Mouse (Mus musculus) limb, embryonic 10.5 days (tissue): ENCODE measurements around the gene Pik3r2. TPM values are rescaled to one million over a fixed set of nuclear protein-coding genes. Genes with fewer than 3 reads are reported as not detected.

Source experiments
- DNase-seq: peaks from one replicate; pipeline ENCODE4 v3.0.0-alpha.2; 2017; ENCODE audit warnings: low spot score
- H3K27ac ChIP-seq: fragments of 300-500 bp; sonication (generic); 2 replicates; pipeline ENCODE4 v1.5.1; 2016; ENCODE audit warnings: mild to moderate bottlenecking
- H3K27me3 ChIP-seq: fragments of 300-500 bp; sonication (generic); 2 replicates; pipeline ENCODE4 v1.6.1; 2016; ENCODE audit warnings: low read depth, mild to moderate bottlenecking; ENCODE audit not compliant: poor library complexity, severe bottlenecking
- H3K36me3 ChIP-seq: fragments of 300-500 bp; sonication (generic); 2 replicates; pipeline ENCODE4 v1.6.1; 2016; ENCODE audit warnings: mild to moderate bottlenecking, moderate library complexity
- H3K4me1 ChIP-seq: fragments of 300-500 bp; sonication (generic); 2 replicates; pipeline ENCODE4 v1.6.1; 2016
- H3K4me3 ChIP-seq: fragments of 300-500 bp; sonication (generic); 2 replicates; pipeline ENCODE4 v1.5.1; 2016; ENCODE audit warnings: mild to moderate bottlenecking, moderate library complexity
- H3K9me3 ChIP-seq: fragments of 300-500 bp; sonication (generic); replicated peaks from 2 replicates; pipeline ENCODE4 v1.6.1; 2016; ENCODE audit warnings: mild to moderate bottlenecking
- WGBS: fragments of 180-500 bp; shearing (Covaris S2); methylation state at CpG from one replicate; pipeline ENCODE4 v1.1.7; 2016; 5-methylcytosine and 5-hydroxymethylcytosine counted together
- polyA plus RNA-seq: library from polyadenylated mRNA; unstranded; fragments of >200 nt; fragmentation: Nextera tagmentation; extraction: Ambion mirVana; gene quantifications from 2 replicates; pipeline ENCODE4 v1.2.1, GENCODE M21; 2016

Pik3r2 gene
- polyA plus RNA-seq, 1 experiment from 2014 or later: 100 TPM

DNA sequence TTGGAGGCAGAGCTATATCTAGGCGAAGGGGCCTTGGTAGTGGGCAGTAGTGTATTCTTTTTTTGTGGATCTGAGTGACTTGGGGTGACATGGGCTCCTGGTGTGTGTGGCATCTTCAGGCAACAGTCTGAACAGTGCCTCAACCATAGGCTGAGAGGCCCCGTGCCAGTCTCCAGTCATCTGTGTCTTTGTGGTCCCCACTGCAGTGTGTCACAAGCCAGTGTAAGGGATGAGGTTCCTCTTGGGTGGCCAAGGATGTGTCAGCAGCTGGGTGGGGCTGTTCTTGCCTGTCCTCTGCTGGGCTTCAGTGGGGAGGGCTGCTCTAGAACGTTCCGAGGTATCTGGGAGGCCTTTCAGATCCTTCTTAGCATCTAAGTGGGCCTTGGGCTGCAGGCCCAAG, 45.6 kb downstream of the Pik3r2 start:
- H3K4me1 ChIP-seq: peaks cover 8% of the 10 kb centered on the region
- no peak overlapping the region for H3K4me3 ChIP-seq
- WGBS: 91% methylated on average over 4 of the region's 4 CpGs
- H3K27ac ChIP-seq: no peak overlapping the region
- peaks cover 72% of the 10 kb centered on the region for H3K27me3 ChIP-seq
- DNase-seq: no peak
- no peaks in the 10 kb centered on the region for H3K9me3 ChIP-seq
- no peaks in the 10 kb centered on the region for H3K36me3 ChIP-seq

DNA sequence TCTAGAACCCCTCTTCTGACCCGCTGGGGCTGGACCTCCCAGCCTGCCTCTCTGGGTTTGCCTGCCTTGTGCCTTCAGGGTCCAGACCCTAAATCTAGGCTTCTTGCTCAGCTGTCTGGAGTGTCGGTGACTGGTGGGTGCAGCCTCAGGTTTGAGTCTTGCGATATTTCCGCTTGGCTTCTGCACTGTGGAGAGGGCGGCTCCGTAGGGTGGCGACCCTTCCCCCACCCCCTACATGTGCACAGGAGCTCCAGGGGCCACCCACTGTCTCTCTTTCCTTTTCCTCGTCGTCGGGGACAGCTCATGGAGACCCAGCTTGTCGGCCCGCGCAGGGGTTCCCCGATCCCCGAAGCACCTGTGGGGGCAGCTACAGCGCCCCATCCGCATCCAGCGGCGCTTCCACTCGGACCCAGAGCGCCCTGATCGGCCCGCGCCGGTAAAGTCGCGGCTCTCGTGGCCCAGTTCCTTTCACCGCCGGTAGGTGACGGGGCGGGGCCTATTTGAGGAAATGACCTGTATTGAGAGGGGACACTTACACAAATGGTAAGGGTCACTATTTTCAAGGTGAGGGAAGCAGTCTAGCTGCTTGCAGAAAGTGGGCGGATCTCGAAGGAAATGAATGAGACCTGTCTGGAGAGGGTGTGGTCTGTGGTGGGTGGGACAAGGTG, 46.6 kb downstream of the Pik3r2 start:
- Histone ChIP-seq H3K27ac (no peak overlapping the region), H3K27me3 (peaks cover 75% of the 10 kb centered on the region), H3K9me3 (no peaks in the 10 kb centered on the region), H3K4me3 (peak overlapping the region; percentile 45), H3K36me3 (no peaks in the 10 kb centered on the region), H3K4me1 (peaks cover 8% of the 10 kb centered on the region)
- 4% methylated on average over 34 of the region's 34 CpGs for WGBS
- no peak for DNase-seq

DNA sequence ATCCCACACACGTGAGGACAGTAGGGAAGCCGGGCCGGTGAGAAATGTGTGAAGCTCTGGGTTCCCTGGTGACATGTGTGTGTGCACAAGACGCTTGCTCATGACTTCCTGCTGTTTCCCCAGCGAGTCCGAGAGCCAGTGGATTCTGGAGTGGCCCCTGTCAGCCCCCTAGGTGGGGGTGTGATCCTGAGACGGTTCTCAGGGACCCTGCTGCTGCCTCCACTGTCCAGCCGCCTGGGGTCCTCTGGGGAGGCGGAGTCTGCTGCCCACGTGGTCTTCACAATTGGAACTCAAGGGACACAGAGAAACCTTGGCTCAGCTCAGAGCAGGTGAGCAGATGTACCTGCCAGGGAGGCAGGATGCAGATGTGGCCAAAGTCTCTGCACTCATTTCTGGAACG, 49.8 kb downstream of the Pik3r2 start:
- H3K4me1 ChIP-seq: peaks cover 16% of the 10 kb centered on the region
- H3K9me3 ChIP-seq: no peaks in the 10 kb centered on the region
- no peaks in the 10 kb centered on the region for H3K36me3 ChIP-seq
- DNase-seq: no peak
- WGBS: 55% methylated on average over 11 of the region's 11 CpGs
- no peak overlapping the region for H3K27ac ChIP-seq
- no peak overlapping the region for H3K4me3 ChIP-seq
- H3K27me3 ChIP-seq: peaks cover 59% of the 10 kb centered on the region

DNA sequence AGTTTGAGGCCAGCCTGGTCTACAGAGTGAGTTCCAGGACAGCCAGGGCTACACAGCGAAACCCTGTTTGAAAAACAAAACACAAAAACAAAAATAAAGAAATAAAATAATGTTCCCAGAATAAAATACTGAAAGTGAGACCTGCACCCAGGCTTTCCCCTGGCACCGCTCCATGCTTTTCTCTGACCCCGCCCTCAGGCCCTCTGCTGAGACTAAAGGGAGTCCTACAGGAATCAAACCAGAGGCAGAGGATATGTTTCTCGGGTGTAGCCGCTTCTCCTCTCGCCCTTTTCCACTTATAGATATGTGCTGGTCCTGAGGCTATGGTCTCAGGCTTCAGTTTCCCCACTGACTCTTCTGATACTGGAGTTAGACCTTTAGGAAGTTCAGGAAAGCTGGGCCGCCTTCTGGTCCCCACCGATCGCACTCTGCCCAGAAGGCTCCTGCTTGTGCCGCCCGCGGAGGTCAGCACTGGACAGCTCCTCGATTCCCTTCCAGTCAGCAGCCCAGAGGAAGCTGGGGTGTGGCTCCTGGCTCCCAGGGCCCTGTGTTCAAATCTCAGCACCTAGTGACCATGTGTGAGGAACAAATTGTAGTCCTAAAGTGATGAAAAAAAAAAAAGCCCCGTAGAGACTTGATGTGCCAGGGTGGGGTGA, 50.6 kb downstream of the Pik3r2 start:
- WGBS: 26% methylated on average over 14 of the region's 14 CpGs
- Histone ChIP-seq H3K4me3 (no peak overlapping the region), H3K9me3 (no peaks in the 10 kb centered on the region), H3K27ac (no peak overlapping the region), H3K27me3 (peaks cover 50% of the 10 kb centered on the region), H3K36me3 (no peaks in the 10 kb centered on the region), H3K4me1 (peaks cover 18% of the 10 kb centered on the region)
- DNase-seq: peak; percentile 76

DNA sequence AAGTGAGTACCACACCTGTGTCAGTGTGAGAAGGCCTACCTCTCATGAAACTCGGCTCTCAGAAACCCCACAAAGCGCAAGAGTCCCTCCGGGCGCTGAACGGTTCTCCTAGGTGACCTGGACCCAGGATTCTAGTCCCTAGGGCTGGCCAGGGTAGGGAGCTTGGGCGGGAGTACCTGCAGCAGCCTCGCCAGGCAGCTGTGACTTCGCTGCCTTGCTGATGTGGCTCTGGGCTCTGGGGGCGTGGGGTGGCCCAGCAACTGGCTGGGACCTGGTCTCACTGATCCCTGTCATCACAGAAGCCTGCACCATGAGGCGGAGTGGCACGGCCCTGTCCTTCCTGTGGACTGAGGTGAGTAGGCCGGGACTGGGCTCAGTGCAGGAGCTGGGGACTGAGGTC, 52.3 kb downstream of the Pik3r2 start:
- H3K9me3 ChIP-seq: no peaks in the 10 kb centered on the region
- WGBS: 77% methylated on average over 12 of the region's 12 CpGs
- no peaks in the 10 kb centered on the region for H3K36me3 ChIP-seq
- 0 out of 2 replicates have a peak, but pooled peaks cover 9% of the 10 kb centered on the region for H3K4me1 ChIP-seq
- H3K27ac ChIP-seq: no peak overlapping the region
- no peak overlapping the region for H3K4me3 ChIP-seq
- H3K27me3 ChIP-seq: peaks cover 33% of the 10 kb centered on the region
- no peak for DNase-seq

DNA sequence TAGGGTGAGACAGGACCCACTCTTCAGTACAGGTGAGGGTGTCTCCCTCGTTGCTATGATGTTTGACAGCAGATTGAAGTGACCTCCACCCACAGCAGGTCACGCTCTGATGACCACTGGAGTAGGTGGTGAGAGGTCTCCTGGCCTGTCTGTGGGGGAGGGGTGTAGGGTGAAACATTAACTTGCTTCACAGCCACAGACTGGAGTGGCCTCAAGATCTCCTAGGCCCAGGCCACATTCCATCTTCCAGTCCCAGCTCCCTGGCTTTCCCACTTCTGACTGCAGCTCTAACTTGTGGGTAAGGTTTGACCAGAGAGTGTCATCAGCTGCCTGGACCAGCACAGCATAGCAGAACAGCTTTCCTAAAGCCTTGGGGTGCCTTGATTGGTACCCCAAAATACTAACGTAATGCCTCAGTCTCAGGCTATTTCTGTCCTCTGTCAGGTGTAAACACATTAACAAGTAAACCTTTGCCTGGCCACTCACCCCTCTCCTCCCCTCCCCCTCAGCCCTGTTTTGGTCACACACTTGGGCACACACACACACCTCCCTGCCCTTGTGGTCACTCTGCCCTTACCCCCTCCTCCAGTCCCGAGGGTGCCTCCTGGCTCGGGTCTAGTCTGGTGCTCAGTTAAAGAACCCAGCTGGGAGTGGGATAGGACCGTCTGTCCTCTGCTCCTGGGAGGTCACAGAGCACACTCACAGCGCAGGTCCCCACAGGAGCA, 52.9 kb downstream of the Pik3r2 start, which contains the start of gene Pde4c:
TSS of gene Pde4c (plus strand) at position 235 of the 725 bp plus-strand sequence.
- H3K27ac ChIP-seq: no peak within 1 kb of the TSS
- WGBS: 68% methylated on average over 7 of the region's 7 CpGs
- H3K9me3 ChIP-seq: no peaks in the 10 kb centered on the region
- no peak for DNase-seq
- H3K4me1 ChIP-seq: 0 out of 2 replicates have a peak, but pooled peaks cover 9% of the 10 kb centered on the region
- H3K4me3 ChIP-seq: no peak within 1 kb of the TSS
- H3K36me3 ChIP-seq: no peaks in the 10 kb centered on the region
- H3K27me3 ChIP-seq: peaks cover 28% of the 10 kb centered on the region

DNA sequence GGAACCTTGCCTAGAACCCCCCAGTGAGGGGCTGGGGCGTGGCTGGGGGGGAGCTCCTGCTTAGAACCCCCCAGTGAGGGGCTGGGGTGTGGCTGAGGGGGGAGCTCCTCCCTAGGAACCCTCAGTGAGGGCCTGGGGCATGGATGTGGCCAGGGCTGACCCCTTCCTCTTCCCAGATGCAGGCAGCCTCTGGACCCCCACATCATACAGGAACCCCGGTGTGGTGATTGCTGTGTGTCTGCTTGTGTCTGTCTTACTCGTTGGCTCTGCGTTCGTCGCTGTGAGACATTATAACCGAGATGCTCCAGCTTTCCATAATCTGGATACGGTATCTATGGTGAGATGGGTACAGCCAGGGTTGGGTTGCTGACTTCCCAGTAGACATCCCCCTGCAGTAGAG, 54.9 kb downstream of the Pik3r2 start:
- peaks cover 14% of the 10 kb centered on the region for H3K27me3 ChIP-seq
- 83% methylated on average over 8 of the region's 8 CpGs for WGBS
- no peaks in the 10 kb centered on the region for H3K9me3 ChIP-seq
- H3K27ac ChIP-seq: no peak overlapping the region
- H3K4me1 ChIP-seq: peaks cover 13% of the 10 kb centered on the region
- H3K4me3 ChIP-seq: no peak overlapping the region
- no peaks in the 10 kb centered on the region for H3K36me3 ChIP-seq
- DNase-seq: no peak

DNA sequence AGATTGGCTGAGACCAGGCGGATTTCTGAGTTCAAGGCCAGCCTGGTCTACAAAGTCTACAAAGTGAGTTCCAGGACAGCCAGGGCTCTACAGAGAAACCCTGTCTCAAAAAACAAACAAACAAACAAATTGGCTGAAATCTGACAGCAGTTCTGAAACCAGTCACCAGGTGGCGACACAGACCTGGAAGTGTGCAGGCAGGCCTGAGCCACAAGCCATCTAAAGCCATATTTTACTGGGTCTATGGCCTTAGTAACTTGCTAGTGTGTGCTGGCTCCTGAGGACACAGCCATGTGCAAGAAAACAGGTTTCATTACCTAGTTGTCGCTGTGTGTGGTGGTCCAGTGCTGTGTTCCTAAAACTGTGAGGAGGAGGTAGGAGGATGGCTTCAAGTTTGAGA, 55.8 kb downstream of the Pik3r2 start:
- peaks cover 13% of the 10 kb centered on the region for H3K4me1 ChIP-seq
- DNase-seq: peak; percentile 89
- no peaks in the 10 kb centered on the region for H3K9me3 ChIP-seq
- H3K27ac ChIP-seq: no peak overlapping the region
- 5% methylated on average over 3 of the region's 3 CpGs for WGBS
- no peaks in the 10 kb centered on the region for H3K36me3 ChIP-seq
- peaks cover 6% of the 10 kb centered on the region; the same call in 1 of the 2 replicates for H3K27me3 ChIP-seq
- H3K4me3 ChIP-seq: no peak overlapping the region

DNA sequence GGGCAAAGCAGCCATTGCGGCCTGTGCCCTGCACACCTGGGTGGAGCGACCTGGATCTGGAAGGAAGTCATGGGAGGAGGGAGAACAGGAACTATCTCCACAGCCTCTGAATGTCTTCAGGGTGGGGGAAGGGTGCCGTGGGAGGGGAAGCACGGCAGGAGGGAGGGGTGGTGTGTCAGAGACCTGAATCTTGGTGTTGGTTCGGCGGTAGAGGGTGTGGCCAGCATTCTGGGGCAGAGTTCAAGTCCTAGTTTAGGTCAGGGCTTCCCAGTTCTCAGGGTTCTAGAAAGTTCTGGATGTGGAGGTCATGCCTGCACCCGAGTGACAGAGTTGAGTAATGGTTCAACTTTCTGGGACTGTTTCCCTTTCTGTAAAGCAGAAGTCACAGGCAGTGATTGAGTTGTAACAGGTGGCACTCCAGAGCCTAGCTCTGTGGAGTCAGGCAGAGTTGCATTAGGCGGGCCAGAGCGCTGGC, 56.7 kb downstream of the Pik3r2 start:
- Histone ChIP-seq H3K36me3 (no peaks in the 10 kb centered on the region), H3K9me3 (no peaks in the 10 kb centered on the region), H3K4me3 (no peak overlapping the region), H3K27ac (no peak overlapping the region), H3K4me1 (peaks cover 13% of the 10 kb centered on the region), H3K27me3 (peaks cover 5% of the 10 kb centered on the region; the same call in 1 of the 2 replicates)
- DNase-seq: no peak
- 67% methylated on average over 9 of the region's 9 CpGs for WGBS

DNA sequence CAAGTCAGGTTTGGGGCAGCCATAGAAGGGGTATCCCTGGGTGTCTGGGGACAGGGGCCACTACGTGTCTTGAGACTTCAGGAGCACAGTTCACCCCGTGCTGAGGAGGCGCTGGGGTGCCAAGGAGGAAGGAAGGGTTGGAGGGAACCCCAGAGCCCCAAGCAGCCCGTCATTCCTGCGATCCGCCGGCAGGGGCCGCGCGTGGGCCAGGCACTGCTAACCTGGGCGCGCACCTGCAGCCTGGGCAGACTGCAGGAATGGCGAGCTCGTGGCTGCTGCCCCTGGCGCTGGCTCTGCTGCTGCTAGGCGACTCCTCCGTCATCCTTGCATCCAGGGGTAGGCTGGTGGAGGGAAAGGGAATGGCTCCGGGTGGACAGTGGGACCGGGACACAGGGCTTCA, 58.2 kb downstream of the Pik3r2 start, which contains the start of gene Gm3336:
TSS of gene Gm3336 (plus strand) at position 247 of the 400 bp plus-strand sequence.
- no peak within 1 kb of the TSS for H3K4me3 ChIP-seq
- no peaks in the 10 kb centered on the region for H3K36me3 ChIP-seq
- WGBS: 5% methylated on average over 19 of the region's 19 CpGs
- H3K27me3 ChIP-seq: peaks cover 5% of the 10 kb centered on the region; the same call in 1 of the 2 replicates
- no peaks in the 10 kb centered on the region for H3K9me3 ChIP-seq
- peaks cover 11% of the 10 kb centered on the region for H3K4me1 ChIP-seq
- no peak within 1 kb of the TSS for H3K27ac ChIP-seq
- peak; percentile 73 for DNase-seq
